Mouse (Mus musculus) kidney, adult 2 months (tissue): ENCODE data around the gene Atp6v0c. TPM values are rescaled to one million over a fixed set of nuclear protein-coding genes. Genes with fewer than 3 reads are reported as not detected.

Experiments
- DNase-seq: peaks from one replicate; pipeline ENCODE4 v3.0.0; 2021
- H3K27ac ChIP-seq: fragments of 200-500 bp; 2 replicates; pipeline ENCODE4 v1.5.1; 2012; ENCODE audit warnings: low read depth, low read length, control low read depth, inconsistent platforms; ENCODE audit not compliant: insufficient read depth
- H3K27me3 ChIP-seq: fragments of 200-500 bp; replicated peaks from 2 replicates; pipeline ENCODE4 v1.6.1; 2012; ENCODE audit warnings: mild to moderate bottlenecking, moderate library complexity, low read length, inconsistent platforms; ENCODE audit not compliant: control insufficient read depth, insufficient read depth
- H3K36me3 ChIP-seq: fragments of 200-500 bp; 2 replicates; pipeline ENCODE4 v1.6.1; 2012; ENCODE audit warnings: mild to moderate bottlenecking, moderate library complexity, low read length, inconsistent platforms; ENCODE audit not compliant: control insufficient read depth, insufficient read depth
- H3K4me1 ChIP-seq: fragments of 200-500 bp; 2 replicates; pipeline ENCODE4 v1.6.1; 2011; ENCODE audit warnings: low read length; ENCODE audit not compliant: control insufficient read depth, insufficient read depth
- H3K4me3 ChIP-seq: fragments of 200-500 bp; 2 replicates; pipeline ENCODE4 v1.5.1; 2011; ENCODE audit warnings: mild to moderate bottlenecking, low read depth, low read length, control low read depth; ENCODE audit not compliant: insufficient read depth
- CTCF ChIP-seq: fragments of 200-500 bp; conservative IDR thresholded peaks from 2 replicates; pipeline ENCODE4 v1.5.1; 2011; ENCODE audit warnings: low read depth, mild to moderate bottlenecking, control low read depth, low read length, moderate library complexity, mixed read lengths; ENCODE audit not compliant: insufficient read depth, insufficient read length
- POLR2A ChIP-seq: fragments of 200-500 bp; IDR thresholded peaks from one replicate; pipeline ENCODE4 v1.6.1; 2011; ENCODE audit warnings: low read depth, low read length, control low read depth
- WGBS: fragments of 180-500 bp; shearing (Covaris S2); methylation state at CpG from one replicate; pipeline ENCODE4 v1.1.7; 2018; 5-methylcytosine and 5-hydroxymethylcytosine counted together
- polyA plus RNA-seq: library from polyadenylated mRNA; depleted of rRNA; stranded (reverse); fragments of >200 nt; gene quantifications from 2 replicates; pipeline ENCODE4 v1.2.3, GENCODE M21; 2012

Gene Atp6v0c
- polyA plus RNA-seq, 1 experiment, result 2,489 TPM

DNA sequence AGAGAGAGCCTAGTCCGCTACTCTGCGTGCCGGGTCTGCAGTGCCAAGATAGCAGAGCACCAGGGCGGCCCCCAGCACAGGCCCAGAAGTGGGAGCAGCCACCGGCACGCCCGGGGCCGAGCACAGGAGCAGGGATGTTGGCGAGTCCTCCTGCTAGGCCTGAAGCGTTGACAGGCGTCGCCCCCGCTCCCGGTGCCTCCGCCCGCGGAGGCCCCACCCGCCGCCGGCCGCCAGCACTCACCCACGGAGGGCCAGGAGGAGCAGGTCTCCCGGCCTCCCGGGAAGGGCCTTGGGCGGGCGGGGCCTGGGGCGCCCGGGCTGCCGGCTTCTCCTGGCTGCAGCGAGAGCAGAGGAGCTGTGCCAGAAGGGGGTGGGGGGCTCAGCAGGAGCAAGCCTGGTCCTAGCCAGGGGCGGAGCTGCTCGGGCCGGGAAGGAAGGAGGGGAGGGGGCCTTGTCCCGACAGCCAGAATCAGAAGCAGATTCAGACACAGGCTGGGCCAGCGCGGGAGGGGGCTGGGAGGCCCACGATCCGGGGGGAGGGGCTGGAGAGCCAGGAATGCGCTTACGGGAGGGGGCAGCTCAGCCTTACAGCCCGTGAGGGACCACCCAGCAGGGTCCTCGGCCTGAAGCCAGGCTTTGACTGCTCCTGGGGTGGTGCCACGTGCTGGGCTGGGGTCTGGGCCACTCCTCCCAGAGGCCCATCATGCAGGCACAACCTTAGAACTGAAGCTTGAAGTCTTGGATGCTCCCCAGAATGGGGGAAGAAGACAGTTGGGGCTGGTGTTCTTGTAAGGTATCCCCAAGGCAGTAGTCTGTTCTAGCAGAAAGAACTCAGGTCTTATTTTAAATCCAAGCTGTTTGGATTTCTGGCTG, 39.8 kb upstream of the Atp6v0c start, which contains the start of gene Ntn3:
TSS of gene Ntn3 (minus strand) at position 489 of the 873 bp plus-strand sequence.
- Histone ChIP-seq H3K4me3 (peak within 1 kb of the TSS; percentile 45), H3K27ac (no peak within 1 kb of the TSS), H3K36me3 (no peaks in the 10 kb centered on the region), H3K4me1 (peaks cover 8% of the 10 kb centered on the region; the same call in 1 of the 2 replicates), H3K27me3 (no peaks in the 10 kb centered on the region)
- 11% methylated on average over 43 of the region's 43 CpGs for WGBS
- peak; percentile 23 for DNase-seq
- TF ChIP-seq CTCF (no peak), POLR2A (no peak)

DNA sequence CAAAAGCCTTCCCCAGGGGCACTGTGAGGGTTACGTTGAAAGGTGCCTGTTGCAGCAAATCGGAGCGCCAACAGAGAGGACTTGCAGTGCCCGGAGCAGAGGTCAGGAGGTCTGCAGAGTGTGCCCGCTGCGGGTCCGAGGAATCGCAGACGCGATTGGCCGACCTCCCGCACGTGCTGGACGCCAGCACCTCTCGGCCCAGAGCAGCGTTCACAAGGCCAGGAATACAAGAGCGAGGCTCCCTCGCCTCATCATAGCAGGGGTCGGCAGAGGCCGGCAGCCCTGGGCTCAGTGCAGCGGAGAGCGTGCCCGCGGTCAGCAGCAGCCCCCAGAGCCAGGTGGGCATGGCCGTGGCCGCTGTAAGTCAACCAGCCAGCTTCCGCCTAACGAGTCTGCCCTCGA, 39.1 kb upstream of the Atp6v0c start:
- H3K4me3 ChIP-seq, result peak overlapping the region; percentile 45
- DNase-seq, result peak; percentile 31
- 10% methylated on average over 29 of the region's 29 CpGs for WGBS
- no peak for TF ChIP-seq CTCF
- TF ChIP-seq POLR2A, result no peak
- no peaks in the 10 kb centered on the region for H3K36me3 ChIP-seq
- H3K27me3 ChIP-seq, result no peaks in the 10 kb centered on the region
- H3K27ac ChIP-seq, result no peak overlapping the region
- peaks cover 8% of the 10 kb centered on the region; the same call in 1 of the 2 replicates for H3K4me1 ChIP-seq

DNA sequence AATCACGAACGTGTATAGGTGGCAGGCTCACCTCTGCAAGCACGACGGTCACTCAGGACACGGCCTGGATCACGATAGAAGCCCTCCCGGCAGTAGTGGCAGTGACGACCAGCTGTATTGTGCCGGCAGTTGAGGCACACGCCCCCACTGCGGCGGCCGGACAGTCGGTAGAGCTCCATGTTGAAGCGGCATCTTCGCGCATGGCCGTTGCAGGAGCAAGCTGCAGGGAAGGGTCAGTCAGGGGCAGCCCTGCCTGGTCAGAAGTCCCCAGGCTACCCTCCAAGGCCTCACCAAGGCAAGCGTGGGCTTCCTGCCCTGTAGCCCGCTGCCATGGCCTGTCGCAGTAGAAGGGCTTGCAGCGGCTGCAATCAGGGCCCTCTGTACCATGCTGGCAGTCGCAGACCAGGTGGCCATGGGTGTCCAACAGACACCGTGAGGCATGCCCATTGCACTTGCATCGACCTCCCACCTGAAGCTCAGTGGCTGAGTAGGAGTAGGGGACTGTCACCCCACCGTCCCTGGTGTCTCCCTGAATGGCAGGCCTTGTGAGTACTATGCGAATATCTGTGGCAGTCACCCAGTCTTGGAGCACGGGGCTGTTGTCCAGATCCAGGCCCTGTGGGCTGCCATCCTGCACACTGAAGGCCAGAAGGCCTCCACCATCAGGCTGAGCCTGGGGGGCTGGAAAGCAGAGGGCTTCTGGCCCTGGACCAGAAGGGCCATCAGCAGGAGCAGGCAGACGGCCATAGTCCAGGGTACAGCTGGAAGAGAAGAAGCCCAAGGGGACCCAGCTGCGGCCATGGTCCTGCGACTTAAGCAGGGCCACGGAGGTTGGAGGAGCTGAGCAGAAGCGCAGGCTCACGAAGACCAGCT, 38.5 kb upstream of the Atp6v0c start:
- TF ChIP-seq POLR2A, result no peak
- no peak for TF ChIP-seq CTCF
- peaks cover 8% of the 10 kb centered on the region; the same call in 1 of the 2 replicates for H3K4me1 ChIP-seq
- 84% methylated on average over 34 of the region's 34 CpGs for WGBS
- no peak for DNase-seq
- no peaks in the 10 kb centered on the region for H3K36me3 ChIP-seq
- H3K27me3 ChIP-seq, result no peaks in the 10 kb centered on the region
- H3K27ac ChIP-seq, result no peak overlapping the region
- H3K4me3 ChIP-seq, result no peak overlapping the region; the same call in 1 of the 2 replicates

DNA sequence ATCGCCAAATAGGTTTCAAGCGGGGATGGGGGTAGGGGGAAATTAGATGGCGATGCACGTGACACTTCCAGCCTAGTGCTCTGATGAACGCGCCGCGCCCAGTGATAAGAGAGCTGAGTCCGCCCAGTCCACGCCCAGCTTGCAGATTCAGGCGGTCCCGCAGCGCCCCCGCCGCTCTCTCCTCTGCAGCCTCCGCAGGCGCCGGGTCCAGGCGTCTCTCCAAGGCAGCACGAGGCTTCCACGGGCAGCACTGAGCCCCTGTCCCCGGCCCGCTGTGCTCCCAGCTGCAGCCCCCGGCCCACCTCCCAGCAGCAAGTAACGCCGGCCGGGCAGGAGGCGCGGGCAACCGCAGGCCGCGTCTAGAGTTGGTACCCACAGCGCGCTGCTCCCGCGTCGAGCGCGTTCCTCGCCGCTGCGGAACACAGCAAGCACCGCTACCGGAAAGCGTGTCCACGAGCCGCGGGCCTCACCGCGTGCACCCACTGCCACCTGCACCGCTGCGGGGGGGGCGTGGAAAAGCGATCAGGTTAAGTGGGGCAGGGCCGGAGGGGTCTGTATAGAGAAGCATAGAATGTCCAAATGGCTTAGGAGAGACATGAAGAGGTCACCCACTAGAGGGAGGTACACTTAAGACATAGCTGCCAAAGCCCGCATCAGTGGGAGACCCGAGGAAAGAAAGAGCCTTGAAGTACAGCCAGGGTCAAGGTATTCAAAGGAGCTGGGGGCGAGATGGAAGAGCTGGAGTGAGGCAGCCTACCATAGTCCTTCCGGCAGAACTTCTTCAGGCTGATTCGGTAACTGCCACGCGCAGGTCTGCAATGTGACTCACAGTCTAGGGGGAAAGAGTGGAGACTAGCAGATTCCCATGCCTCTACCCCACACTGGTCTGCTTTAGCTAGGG, 37.2 kb upstream of the Atp6v0c start:
- Histone ChIP-seq H3K27me3 (no peaks in the 10 kb centered on the region), H3K36me3 (no peaks in the 10 kb centered on the region), H3K4me3 (peak overlapping the region; percentile 28), H3K4me1 (peaks cover 8% of the 10 kb centered on the region; the same call in 1 of the 2 replicates), H3K27ac (no peak overlapping the region)
- no peak for TF ChIP-seq POLR2A
- TF ChIP-seq CTCF, result no peak
- peak; percentile 50 for DNase-seq
- 12% methylated on average over 62 of the region's 62 CpGs for WGBS

GRCm38 (mm10) chr17:24205908-24206361, 36.4 kb upstream of the Atp6v0c start:
- peak; percentile 57 for DNase-seq
- TF ChIP-seq CTCF, result no peak
- TF ChIP-seq POLR2A, result no peak
- H3K27ac ChIP-seq, result no peak overlapping the region
- peaks cover 4% of the 10 kb centered on the region; the same call in 1 of the 2 replicates for H3K4me1 ChIP-seq
- no peaks in the 10 kb centered on the region for H3K27me3 ChIP-seq
- peak overlapping the region; percentile 54 for H3K4me3 ChIP-seq
- H3K36me3 ChIP-seq, result no peaks in the 10 kb centered on the region
- WGBS, result 7% methylated on average over 15 of the region's 15 CpGs

- Histone ChIP-seq H3K27me3 (no peaks in the 10 kb centered on the region), H3K4me3 (peak within 1 kb of the TSS; percentile 54), H3K36me3 (no peaks in the 10 kb centered on the region), H3K4me1 (peaks cover 4% of the 10 kb centered on the region; the same call in 1 of the 2 replicates), H3K27ac (no peak within 1 kb of the TSS)
- TF ChIP-seq CTCF, result no peak
- under 1% methylated on average over 65 of the region's 65 CpGs for WGBS
- DNase-seq, result peak; percentile 94
Observed at GRCm38 (mm10) chr17:24205284-24205888, 35.9 kb upstream of the Atp6v0c start, which contains the start of gene Tbc1d24. TSS of gene Tbc1d24 (minus strand) at chr17:24205562.
